Mouse (Mus musculus) testis, adult 2 months (tissue): ENCODE data around the gene Pgghg.

Source experiments
- CTCF ChIP-seq: fragments of 200-500 bp; IDR thresholded peaks from 2 replicates; pipeline ENCODE4 v1.5.1; 2012; ENCODE audit warnings: low read depth, mild to moderate bottlenecking, inconsistent platforms, low read length, moderate library complexity; ENCODE audit not compliant: control insufficient read depth, insufficient read depth, insufficient replicate concordance
- POLR2A ChIP-seq: fragments of 200-500 bp; IDR thresholded peaks from 2 replicates; pipeline ENCODE4 v1.6.1; 2012; ENCODE audit warnings: low read depth, mild to moderate bottlenecking, inconsistent platforms, low read length, moderate library complexity; ENCODE audit not compliant: control insufficient read depth

- TF ChIP-seq CTCF (no peak), POLR2A (no peak)
Observed at GRCm38 (mm10) chr7:140951765-140952164, 10.6 kb downstream of the Pgghg start.
